Mouse (Mus musculus) c-Kit-positive CD71-positive TER-119-negative erythroid progenitor cells, embryonic 14.5 days (primary cell): Measurements from ENCODE around the gene Gsk3b.
"Not testable (repeated sequence)": the region's sequence is repeated elsewhere in the genome, so short reads cannot be mapped to it uniquely, and the experiment has no call there.

Source experiments
- DNase-seq: peaks from one replicate; pipeline ENCODE4 v3.0.0-alpha.2; 2013; ENCODE audit warnings: low read depth

Gene Gsk3b

DNA sequence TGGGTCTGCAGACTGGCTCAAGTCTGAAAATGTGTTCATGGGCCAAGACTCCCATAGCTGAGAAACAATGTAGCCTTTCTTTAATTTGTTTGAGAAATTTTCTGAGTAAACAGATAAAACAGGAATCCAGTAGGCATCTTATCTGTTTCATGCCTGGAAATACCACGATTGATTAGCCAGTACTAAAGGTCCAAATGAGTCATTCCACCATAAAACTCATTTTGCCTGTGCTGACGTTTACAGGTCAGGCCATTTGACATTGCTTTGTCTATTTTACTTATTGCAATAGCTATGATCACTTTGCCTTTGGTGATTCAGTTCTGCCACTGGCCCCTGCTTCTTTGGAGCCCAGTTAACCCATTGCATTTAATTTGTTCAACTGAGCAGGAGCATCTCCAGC is 11.8 kb downstream of the Gsk3b start:
- DNase-seq = no peak

DNA sequence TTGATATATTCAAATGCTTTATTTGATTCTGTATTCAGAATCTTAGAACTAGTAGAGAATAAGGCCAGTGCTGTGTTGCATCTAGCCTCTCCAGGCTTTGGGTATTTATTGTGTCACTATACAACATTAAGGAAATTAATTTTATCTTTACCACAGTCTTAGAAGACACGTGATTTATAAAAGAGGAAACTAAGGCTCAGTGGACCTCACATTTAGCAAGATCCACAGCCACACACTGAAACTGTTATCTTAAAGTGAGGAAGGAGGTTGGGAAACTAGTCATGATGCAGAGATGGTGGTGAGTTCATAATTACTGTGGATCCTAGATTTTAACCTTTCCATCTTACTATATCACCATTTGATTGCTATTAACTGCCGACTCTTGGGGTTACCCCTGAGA is 16.7 kb downstream of the Gsk3b start:
- no peak for DNase-seq

DNA sequence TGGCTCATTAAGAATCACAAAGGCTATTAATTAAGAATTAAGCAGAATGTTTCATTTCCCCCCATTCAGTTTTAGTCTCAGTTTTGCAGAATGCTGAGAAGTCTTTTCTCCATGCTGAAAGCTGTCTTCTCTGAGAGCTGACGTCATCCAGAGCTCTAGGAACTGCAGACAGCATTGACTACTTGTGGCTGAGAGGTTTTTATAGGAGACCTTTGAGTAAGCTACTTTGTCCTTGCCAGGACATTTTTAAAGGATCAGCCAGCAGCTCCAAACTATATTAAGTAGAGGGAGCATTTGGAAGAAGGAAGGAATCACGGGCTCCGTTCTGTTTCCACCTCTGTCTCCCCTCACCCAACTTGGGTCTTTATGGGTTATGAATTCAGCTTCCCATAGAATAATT is 17.7 kb downstream of the Gsk3b start:
- DNase-seq = no peak

DNA sequence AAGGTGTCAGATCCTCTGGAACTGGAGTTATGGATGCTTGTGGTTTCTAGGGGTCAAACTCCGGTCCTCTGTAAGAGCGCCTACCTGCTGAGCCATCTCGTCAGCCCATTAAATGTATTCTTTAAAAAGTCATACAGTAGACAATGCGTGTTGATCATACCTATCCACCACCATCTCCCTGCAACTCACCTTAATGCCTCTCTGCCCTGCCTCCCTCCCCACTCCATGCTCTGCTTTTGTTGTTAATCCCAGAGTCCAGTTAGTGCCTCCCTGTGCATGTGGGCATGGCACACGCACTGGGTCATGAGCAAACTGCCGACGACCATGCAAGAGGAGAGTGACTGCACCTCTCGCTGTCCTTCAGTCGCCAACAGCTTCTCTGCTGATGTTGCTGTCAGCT is 21.2 kb downstream of the Gsk3b start:
- no peak for DNase-seq

DNA sequence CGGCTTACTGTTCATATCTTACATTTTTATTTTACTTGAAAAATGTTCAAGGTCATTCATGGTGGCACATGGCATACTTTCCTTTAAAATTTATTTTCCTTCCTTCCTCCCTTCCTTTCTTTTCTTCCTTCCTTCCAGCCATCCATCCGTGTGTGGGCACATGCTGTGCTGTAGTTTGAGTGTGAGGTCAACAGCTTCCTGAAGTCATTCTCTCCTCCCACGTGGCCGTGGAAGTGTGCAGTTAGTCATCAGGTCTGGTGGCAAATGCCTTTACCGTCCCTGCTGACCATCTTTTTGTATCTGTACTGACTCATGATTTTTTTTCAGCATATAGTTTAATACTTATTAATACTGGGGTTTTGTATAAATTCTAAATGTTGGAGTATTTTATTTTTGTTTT is 21.8 kb downstream of the Gsk3b start:
- no peak for DNase-seq

DNA sequence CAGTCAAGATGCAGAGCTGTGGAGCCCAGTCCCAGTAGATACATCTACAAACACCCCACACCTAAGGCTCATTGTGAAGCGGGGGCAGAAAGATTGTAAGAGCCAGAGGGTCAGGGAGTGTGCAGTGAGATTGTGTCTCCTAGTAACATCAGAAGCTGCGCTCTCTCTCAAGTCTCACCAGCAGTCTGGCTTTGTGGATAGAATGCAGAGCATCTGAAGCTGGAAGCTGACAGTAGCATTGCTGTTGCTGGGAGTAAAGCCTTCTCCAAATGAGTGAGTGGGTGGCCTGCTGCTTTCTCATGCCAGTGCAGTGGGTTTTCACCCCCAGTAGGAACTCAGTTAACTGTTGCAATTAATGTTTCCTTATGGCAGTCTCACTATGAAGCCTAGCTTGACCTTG is 25.3 kb downstream of the Gsk3b start:
- no peak for DNase-seq

DNA sequence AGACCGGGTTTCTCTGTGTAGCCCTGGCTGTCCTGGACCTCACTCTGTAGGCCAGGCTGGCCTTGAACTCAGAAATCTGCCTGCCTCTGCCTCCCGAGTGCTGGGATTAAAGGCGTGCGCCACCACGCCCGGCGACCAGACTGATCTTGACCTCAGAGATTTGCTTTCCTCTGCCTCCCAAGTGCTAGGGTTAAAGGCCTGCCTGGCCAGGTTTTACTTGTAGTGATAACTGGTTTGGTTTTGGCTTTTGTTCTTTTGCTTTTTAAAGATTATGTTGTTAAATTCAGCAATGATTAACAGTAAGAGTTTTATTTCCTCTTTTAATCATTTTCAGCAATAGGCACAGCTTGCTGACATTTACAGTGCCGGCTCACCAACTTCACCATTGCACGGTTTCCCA is 29.1 kb downstream of the Gsk3b start:
- DNase-seq = not testable (repeated sequence)

DNA sequence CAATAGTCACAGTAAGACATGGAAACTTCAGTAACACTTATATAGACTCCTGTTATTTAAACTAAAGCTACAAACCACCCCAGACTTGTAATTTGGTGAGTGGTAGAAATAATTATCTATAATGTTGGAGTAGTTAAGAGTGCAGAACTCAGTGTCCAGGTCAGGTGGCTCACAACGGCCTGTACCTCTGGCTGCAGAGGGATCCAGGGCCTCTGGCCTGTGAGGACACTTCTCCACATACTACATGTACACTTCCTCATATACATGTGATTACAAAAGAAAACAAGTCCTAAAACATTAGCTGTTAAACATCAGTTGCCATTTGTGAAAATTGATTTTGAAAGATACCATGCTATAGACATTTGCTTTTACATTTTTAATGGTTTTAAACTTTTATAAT is 29.9 kb downstream of the Gsk3b start:
- no peak for DNase-seq

DNA sequence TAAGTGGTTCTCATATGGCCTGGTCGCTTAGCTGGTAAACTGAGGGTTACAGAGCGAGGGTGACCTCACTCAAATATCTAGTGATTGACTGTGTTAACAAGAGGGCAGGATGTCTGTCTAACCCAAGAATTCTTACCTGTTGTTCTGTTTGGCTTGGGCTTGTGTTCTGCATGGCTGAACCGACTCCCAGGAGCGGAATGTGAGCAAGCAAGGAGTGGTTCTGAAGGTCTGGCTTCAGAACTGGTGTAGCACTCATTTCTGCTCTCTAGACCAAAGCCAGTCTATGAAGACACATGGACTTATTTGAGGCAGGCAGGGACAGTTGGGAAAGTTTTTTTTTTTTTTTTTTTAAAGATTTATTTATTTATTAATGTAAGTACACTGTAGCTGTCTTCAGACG is 30.5 kb downstream of the Gsk3b start:
- no peak for DNase-seq

DNA sequence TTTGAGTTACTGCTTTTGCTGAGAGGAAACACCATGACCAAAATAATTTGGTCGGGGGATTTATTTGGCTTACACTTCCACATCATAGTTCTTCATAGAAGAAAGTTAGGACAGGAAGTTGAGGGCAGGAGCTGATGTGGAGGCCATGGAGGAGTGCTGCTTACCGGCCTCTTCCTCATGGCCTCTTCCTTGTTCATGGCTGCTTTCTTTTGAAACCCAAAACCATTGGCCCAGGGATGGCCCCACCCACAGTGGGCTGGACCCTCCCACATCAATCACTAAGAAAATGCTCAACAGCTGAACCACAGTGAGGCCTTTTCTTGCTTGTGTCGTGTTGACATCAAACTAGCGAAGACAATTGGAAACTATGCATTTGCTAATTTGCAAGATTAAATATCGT is 40.4 kb downstream of the Gsk3b start:
- DNase-seq = no peak

DNA sequence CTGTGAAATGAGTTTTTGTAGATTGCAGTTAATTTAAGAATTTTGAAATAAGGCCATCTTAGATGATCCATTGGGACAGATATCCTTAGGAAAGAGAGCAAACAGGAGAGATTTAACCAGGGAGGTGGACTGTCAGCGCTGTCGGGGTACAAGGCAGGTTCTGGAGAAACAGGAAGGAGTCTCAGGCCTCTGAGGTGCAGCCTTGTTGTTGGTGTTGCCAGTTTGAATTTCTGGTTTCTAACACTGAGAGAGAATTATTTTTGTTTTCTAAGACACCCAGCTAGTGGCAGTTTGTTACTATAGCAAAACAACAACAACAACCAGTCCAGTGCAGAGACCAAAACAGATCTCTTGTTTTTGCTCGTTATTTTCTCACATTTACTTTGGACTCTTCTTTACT is 42.2 kb downstream of the Gsk3b start:
- DNase-seq = no peak

DNA sequence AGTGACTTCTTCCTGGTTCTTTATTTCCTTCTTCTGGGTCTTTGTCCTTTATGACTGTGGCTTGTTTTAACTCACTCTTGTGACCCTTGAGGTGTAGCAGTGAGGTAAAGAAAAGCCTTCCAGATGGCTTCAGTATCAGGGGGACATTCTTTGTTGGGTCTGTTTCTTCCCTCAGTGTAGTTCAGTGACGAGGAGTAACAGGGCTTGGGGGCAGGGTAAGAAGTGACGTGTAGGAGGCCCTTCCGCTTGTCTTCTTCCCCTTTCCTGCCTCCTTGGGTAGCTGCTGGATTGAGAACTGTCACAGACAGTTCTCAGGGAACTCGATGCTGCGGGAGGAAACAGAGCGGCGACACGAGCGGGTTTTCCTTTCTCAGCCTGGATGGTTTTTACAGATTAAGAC is 43.0 kb downstream of the Gsk3b start:
- DNase-seq = no peak

DNA sequence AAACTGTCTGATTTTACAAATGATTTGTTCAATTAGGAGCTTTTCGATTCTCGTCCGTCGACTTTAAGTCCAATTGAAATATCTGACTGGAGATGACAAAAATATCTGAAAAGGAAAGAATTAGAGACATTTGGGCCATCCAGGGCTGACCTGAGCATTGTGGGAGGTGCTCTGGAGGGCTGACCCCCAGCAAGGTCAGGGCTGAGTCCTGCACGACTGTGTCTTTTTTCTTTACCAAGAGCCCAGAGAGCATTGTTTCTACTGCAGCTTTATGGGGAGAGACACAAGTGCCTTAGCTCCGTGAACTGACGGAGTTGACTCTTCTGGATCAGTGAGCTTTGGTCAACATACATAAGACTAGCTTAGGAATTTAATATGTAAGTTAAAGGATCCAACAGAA is 43.4 kb downstream of the Gsk3b start:
- no peak for DNase-seq

DNA sequence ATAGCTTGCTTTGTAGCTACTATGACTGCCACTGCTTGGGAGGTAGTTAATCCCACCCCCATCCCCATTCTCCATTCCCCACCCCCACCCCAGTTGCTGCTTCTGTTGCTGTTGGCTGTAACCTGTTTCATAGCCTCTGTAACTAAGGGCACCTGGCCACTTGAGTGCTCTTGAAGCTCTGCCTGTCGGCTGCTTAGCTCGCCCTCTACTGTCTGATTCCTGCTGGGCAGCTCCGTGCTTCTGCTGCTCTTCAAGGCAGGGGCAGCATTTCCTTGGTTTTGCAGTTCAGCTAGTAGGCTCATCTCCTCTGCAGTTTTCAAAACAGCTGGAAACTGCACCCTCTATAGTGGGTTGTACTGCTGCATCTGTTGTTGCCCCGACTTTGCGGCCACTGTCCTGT is 48.5 kb downstream of the Gsk3b start:
- no peak for DNase-seq

DNA sequence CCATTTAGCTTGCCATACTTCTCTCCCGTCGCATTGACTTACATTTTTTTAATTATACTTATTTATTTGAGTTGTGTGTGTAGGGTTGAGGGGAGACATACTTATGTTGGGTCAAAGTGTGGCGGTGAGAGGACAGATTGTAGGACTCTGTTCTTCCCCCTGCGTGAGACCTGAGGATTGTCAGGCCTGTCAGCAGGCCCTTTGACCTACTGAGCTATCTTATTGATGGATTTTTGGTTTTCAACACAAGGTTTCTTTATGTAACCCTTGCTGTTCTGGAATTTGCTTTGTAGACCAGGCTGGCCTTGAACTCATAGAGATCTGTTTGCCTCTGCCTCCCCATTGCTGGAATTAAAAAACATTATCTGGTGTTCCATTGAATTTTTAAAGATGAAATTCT is 56.1 kb downstream of the Gsk3b start:
- DNase-seq = no peak

DNA sequence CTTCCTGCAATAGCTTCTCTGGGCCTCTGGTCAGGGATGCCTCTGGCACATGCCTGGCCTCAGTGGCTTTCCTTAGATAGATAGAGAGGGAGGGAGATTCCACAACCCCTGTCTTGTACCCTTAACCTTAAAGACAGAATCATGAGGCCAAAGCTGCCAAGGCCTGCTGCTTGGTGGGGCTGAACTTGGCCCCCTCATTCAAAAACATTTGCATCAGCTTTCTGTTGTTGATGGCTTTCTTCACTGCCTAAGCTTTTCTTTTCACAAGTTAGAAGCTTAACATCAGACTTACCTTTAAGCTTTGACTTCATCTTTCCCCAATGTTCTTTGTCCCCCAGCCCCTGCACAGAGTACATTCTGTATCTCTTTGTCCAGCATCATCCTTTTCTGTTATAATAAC is 61.8 kb downstream of the Gsk3b start:
- DNase-seq = no peak

DNA sequence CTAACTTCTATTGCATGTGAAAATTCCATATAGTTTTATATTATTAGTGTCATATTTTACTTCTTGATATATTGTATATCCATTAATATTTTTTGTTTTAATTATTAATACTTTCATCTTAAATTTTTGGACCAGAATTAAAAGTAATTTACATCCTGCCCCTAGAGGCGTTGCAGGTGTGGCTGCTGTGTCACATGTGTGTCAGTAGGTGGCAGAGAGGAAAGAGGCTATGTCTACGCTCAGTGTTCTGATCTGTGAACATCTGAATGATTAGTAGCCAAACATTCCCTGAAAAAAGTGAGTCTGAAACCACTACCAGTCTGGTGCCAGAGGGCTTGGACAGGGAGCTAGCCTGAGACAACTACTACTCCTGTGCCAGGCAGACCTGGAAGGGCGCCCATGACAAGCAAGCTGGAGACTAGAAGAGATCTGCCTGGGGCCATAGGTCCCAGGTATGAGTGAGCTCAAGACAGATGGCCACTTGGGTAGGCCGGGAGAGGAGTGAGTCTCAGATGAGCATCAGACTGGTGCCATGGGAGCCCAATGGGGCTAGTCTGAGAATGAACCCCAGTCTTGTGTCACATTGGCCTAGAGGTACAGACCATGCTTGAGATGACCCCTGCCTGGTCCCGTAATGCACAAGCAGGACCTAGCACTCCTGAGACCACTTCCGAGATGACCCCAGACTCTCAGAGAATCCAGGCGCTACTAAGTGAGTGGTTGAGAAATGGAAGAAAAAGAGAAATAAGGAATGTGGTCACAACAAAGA is 69.2 kb downstream of the Gsk3b start:
- no peak for DNase-seq

DNA sequence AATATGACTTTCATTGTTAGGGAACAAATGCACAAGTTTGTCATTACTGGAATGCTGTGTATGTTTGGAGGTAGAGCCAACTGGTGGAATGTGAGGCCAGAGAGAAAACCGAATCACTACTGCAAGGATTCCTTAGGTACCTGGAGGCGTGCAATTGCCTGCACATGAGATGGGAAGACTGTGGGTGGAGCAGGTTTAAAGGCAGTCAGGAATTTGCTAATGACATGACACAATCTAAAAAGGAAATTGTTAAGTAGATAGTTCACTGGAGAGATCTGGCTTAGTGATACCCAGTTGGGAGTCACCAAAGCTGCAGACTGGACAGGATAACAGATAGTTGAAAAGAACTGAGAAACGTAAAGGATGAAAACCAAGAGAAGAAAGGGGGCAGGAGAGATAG is 73.2 kb downstream of the Gsk3b start:
- DNase-seq = no peak

DNA sequence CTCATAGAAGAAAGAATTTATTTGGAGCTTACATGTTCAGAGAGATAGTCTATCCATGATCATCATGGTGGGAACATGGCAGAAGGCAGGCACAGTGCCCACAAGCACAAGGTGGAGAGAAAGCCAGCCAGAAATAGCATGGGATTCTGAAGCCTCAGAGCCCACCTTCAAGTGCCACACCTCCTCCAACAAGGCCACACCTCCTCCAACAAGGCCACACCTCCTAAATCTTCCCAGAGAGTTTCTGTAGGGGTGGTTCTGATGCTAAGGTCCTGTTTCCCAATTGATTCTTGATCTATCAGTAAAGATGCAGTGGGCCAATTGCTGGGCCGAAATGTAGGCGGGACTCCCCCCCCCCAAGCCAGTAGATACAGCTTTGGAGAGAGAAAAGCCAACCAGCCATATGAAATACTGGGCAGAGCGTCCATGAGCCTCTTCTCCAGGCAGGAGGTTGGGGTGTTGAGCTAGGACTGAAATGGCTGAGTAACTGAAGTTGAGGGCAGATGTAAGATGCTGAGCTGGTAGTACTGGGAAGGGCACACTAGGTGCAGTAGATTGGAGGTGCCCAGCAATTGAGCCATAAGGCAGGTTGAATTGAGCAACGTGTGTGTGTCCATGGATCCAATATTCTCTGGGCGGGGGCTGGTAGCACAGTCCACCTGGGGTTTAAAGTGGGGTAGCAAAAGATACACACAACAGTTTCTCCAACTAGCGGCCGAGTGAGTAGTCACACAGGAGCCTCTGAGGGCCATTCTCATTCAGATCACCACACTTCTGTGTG is 76.2 kb downstream of the Gsk3b start:
- no peak for DNase-seq

DNA sequence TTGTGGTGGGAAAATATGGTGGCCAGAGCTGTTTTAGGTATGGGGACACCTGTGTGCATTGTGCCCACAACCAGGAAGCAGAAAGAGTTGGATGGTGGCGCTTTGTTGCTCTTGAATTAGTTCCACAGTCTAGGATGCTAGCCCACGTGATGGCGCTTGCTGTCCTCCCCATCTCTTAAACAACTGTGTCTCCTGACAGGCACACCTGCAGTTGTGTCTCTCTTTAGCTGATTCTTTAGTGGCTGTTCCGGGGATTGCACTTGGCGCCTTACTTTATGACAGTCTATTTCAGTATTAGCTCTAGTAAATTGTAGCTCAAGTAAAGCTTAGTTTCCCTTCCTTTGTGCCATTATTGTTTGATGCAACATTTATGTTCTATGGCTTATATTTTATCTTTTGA is 80.2 kb downstream of the Gsk3b start:
- DNase-seq = no peak

DNA sequence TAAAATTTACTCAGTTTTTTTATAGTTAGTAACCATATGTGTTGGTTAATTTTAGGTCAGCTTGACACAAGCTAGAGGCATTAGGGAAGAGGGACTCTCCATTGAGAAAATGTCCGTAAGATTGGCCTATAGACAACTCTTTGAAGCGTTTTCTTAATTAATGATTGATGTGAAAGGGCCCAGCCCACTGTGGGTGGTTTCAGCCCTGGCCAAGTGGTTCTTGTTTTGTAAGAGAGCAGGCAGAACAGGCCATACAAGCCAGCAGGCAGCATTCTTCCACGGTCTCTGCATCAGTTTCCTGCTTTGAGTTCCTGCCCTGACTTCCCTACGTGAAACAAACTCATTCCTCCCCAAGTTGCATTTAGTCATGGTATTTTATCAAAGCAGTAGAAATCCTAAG is 90.3 kb downstream of the Gsk3b start:
- DNase-seq = no peak

DNA sequence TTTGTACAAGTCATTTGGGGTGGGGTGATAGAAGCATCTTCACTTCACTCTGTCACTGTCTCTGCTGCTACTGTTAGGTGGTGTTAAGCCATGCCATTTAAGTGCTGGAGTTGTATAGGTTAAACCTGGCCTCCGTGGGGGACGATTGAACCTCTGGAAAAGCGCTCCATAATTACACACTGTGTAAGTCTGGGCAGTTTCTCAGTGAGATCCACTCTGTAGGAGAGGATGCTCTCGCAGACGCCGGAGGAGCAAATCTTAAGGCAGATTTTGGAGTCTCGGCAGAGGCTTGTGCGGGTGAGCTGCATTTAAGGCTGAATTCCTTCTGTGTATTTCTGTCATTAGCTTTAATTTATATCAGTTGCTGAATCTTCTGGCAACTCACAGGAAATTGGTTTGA is 92.6 kb downstream of the Gsk3b start:
- DNase-seq = no peak

DNA sequence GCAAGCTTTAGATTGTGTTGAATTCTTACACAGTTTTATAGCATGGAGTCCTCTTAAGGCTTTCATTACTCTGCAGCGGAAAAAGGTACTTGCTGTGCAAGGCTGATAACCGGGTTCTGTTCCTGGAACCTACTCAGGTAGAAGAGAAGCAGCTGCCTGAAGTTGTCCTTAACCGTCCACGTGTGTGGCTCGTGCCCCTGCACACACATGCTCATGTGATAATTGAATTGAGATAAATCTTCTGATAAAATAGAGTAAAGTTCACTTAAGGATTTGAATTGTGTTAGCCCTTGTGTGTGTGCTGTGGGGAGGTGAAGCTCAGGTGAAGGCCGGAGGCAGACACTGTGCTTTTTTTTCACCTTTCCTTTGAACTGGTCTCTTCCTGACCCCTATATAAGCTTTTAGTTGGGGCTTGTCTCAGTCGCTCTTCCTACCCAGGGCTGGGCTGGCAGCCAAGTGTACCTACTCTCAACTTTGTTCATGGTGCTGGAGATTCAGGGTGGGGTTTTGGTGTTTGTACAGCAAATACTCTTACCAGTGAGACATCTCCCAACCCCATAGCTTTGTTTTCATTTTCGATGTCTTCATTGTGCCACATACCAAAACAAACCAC is 96.0 kb downstream of the Gsk3b start:
- DNase-seq = no peak
